Mouse (Mus musculus) layer of hippocampus, postnatal 36 days (tissue): Measurements from ENCODE around the gene Slc15a2. TPM values are rescaled to one million over a fixed set of nuclear protein-coding genes. Genes with fewer than 3 reads are reported as not detected.
A peak's percentile ranks its signal among the peaks of the same experiment; 100 is the strongest.

Experiments used
- DNase-seq, 2 experiments: peaks; one replicate each; pipeline ENCODE4 v3.0.0; 2022
- total RNA-seq, 2 experiments: library from RNA; stranded (reverse); gene quantifications; 2 replicates each; pipeline ENCODE4 v1.2.3; 2021

Slc15a2 gene
- 10 to 100 TPM; 39.7 to 44.0 TPM for total RNA-seq

DNA sequence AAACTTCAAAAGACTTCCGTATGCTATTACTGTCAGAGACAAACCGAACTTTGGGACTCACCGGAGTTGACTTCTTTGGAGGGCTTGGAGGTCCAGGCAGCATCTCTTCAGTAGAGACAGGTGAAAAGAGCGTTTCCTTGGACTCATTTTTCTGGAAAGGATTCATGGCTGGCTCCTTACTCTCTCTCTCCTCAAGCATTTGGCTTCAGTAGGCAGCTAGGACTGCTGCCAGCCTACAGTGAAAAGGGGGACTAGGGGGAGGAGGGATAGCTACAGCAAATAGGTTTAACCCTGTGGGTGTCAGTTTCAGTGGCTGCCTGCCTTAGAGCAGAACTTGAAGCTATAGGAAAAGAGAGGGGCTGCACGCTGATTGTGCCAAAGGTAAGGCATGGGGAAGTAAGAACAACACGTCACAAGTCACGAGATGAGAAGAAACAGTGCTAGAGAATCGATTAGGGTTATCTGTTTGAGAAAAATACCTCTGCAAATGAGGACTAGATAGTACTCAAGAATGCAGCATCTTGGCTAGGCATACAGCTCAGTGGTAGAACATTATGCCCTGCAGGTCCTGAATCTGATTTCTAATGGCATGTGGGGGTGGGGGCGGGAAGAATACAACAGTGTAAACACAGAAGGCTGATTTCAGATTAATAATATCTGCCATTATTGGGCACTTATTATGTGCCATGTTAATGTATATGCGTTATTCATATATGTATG, at the start of gene Slc15a2:
Slc15a2 (minus strand) TSS at position 369 of the 720 bp plus-strand sequence.
- peak; percentile 50 to 53 for DNase-seq

DNA sequence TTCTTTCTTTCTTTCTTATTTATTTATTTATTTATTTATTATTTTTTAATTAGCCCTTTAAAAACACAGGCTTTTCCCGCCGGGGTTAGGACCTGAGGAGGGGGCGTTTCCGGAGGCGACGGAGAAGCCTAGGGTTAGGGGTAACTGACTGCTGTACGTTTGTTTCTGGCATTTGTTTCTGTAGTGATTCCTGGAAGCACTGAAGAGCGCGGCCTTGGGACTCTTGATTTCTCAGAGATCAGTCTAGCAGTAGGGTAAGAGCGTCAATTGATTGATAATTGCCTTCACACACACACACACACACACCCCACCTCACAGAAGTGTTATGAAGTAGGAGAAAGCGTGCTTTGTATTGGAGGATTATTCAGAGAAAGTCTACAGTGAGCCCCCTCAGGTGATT, 44.1 kb upstream of the Slc15a2 start:
- DNase-seq: no peak

DNA sequence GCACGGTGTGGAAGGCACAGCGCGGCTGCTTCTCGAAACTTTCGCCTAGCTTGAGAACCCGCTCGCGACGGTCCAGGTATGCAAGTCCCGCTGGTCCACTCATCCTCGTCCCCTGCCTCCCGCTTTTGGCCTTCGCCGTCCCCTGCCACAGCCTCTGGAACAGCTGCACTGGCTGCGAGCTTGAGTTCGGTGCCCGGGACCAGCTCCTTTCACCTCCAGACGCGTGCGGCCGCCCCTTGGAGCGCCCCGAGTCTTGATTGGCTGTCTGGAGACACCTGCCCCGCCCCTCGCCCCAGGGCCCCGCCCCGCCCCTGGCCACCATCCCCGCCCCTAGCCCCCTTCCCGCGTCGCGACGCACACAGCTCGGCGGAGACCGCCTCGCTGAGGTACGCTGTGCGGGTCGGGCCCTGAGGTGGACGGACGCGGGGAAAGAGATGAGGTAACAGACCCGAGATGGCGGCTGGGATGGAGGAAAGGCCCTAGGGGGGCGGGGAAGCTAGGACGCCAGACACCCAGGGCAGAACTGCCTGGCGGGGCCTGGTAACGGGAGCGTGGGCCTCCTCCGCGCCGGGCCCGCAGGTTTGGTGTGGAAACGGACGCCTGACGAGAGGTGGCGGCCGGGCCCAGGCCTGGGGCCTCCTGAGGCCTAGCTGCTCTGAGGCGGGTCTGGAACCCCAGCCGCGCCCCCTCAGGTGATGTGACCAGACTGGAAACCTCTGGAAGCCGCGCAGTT, 43.5 kb upstream of the Slc15a2 start, which contains the start of gene Iqcb1:
Iqcb1 (plus strand) TSS at position 332 of the 733 bp plus-strand sequence.
- peak; percentile 74 to 81 for DNase-seq

DNA sequence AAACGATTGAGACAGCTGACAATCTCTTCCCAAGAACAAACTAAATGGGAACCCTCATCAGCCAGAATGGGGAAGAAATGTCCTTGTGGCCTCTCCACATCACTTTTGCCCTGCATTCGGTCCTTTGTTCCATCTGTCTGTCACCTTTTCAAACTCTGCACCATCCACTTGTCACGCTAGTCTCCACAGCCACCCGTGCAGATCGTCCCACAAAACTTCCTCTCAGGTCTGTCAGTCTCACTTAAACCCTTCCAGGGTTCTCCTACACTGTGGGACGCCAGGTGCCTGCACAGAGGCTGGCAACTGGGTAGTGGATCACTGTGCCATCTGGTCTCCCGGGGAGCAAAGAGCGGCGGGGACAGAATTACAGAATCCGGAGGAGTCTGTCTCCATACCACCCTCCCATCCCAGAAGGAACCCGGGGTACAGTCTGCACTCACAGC, 42.9 kb upstream of the Slc15a2 start:
- no peak for DNase-seq

DNA sequence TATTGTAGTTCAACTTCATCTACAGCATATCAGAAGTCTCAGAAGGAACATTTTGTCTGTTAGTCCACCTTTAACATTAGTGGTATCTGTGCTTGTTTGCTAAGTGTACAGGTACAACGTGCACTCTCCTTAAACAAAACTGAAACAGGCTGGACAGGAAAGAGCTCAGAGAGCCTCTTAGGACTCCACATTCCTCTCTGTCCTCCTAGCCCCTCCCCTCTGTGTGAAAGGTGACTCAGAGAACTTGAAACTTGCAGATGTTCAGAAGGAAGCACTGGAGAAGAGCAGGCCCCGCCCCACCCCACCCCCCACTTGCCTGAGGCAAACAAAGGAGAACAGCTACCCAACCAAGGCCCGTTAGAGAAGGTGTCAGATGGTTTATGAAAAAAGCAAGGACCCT, 36.7 kb upstream of the Slc15a2 start:
- DNase-seq: no peak

DNA sequence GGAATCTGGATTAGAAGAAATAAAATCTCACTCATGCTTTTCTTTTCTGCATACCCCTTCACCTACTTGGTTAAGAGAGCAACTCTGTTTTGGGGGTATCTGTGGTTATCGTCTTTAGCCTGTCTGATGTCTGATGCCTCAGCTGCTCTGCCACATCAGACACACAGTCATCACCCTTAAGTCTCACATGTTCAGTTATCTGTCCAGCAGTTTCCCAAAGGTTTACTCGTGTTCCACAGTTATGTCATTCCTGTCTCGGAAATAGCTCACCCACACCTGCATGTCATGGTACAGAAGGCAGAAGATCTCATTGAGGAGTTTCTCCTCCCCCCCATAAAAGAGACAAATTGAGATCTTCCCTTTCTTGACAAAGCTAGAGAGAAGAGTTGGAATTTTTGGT, 36.0 kb upstream of the Slc15a2 start:
- DNase-seq: no peak

DNA sequence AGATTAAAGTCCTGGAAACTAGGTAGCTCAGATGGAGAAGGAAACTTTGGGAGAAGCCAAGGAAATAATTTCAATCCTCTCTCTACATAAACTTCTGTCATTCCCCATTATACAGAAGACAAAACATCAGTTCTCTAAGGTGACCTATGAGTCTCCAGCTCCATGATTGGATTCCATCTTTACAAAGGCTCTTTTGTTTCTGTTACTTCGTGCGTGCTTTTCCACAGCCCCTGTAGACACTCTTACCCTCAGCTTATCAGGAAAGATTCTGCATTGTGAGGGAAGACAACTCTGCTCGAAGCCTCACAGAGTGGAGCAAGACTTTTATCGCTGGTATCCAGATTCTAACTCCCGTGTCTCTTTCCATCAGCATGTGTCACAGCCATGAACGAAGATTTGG, 35.3 kb upstream of the Slc15a2 start:
- DNase-seq: no peak

DNA sequence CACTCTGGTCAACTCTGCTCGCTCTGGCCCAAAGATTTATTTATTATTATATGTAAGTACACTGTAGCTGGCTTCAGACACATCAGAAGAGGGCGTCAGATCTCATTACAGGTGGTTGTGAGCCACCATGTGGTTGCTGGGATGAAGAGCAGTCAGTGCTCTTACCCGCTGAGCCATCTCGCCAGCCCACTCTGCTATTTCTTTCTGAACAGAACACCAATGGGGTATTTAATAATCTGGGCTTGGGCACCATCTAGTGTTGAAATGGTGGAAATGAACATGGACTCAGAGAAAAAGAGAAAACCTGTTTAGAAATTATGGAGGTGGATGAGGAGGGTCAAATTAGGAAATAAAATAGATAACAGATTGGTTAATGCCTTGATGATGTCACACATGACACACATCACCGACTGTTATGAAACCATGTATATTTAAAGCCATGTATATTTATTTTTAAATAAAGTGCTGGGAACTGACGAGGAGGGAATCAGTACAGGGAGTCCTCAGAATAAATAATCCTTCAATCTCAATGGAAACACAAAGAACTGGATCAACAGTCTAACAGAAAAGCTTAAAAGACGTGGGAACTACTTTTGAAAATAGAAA, 32.7 kb upstream of the Slc15a2 start:
- DNase-seq: peak; percentile 74 to 77

DNA sequence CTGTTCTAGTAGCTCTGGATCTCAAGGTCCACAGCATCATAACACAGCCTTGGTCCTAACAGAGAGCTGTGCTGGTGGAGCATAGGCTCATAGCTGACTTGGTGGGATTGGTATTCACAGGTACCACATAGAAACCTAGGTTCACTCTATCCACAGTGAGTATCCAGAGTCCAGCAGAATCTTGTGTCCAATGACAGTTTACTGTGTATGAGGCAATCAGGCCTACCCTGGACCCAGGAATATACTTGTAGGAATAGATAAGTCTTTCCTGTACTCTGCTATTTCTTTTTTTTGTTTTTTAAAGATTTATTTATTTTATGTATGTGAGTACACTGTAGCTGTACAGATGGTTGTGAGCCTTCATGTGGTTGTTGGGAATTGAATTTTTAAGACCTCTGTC, 32.2 kb upstream of the Slc15a2 start:
- no peak for DNase-seq

DNA sequence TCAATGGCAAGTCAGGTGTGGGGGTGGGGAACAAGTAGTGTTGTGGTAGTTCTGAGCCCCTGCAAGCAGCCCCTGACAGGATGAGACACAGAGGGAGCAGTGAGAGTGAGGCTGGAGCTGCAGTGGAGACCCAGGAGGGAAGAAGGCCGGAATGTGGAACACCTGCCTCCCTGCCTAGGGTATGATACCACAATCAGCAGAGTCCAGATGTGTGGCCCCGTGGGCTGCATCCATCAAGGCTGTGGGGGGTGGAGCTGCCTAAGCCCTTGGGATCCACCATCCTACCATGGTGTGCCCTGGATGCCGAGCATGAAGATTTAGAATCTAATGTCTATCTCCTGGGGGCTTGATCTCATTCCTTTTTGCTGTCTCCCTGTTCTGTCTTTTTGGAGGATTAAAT, 28.9 kb upstream of the Slc15a2 start:
- DNase-seq: no peak

DNA sequence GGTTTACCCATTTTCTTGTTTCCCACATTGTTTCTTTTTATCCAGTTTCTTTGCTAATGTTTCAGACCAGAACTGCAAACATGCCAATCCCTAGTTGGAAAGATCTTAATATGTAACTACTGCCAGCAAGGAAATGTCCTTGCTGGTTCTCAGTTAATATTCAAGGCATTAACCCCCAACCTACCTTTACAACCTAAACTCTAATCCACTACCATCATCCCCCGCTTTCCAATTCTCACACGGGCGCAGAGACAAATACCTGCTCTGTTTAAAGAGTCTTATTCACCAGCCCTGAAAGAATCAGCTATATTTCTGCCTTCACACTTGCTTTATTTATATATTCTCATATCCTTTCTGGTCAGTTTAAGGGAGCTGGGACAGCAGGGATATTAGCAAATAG, 23.9 kb upstream of the Slc15a2 start:
- DNase-seq: no peak

DNA sequence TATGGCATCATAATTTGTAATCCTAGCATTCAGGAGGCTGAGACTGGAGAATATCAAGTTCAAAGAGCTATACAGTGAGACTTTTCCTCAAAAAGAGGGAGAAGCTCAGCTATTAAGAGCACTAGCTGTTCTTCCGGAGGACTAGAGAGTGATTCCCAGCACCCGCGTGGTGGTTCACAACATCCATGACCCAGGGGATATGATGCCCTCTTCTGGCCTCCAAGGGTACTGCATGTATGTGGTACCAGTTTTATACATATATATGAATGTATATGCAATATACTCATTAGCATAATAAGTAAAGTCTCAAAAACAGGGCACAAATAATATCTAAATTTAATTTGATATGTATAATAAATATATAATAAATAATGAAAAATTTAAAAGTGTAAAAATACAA, 17.6 kb upstream of the Slc15a2 start:
- no peak for DNase-seq

DNA sequence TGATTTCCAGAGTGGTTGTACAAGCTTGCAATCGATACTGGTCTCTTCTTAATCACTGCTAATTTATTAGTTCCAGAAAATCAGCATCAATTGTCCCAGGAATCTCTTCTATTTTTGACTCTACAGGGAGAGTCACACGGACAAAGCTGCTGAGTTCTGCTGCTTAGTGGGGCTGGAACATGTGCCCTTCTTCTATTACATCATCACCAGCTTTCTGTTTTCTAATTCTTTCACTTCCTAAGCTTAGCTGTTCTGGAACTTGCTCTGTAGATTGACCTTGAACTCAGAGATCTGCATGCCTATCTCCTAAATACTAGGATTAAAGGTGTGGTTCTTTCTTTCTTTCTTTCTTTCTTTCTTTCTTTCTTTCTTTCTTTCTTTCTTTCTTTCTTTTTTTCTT, 13.6 kb upstream of the Slc15a2 start:
- no peak for DNase-seq

DNA sequence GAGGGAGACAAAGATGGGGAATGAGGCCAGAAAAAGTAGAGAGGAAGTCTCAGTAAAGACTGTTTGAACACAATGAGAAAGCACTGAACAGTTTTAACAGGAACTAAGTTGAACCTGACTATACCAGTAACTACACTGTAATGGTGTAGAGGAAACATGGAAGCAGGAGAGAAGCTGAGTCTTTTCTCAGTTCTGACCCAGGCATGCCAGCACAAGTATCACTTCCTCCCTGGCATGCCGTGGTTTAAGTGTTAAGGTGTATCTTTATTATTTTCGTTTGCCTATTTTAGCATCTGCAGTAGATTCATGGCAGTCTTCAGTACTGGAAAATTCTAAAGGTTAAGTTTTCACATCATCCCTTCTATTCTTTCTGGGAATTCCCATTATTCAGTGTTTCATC, 10.2 kb upstream of the Slc15a2 start:
- DNase-seq: no peak

DNA sequence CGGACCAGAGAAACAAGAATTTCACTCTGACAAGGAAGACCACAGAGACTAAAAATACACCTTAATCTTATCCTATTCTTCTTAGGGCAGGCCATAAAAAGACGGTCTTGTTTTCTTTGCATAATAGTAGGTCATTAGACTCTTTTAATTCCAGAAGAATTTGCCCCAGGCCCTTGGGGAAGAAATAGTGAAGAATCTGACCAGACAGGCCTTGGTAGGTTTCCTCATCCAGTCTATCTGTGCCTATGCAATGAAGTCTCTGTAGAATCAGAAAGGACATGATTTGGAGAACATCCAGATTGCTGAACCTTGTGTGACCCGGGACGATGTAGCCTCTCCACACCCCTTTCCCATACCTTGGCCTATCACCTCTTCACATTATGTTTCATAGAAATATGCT, 5.4 kb upstream of the Slc15a2 start:
- DNase-seq: no peak

DNA sequence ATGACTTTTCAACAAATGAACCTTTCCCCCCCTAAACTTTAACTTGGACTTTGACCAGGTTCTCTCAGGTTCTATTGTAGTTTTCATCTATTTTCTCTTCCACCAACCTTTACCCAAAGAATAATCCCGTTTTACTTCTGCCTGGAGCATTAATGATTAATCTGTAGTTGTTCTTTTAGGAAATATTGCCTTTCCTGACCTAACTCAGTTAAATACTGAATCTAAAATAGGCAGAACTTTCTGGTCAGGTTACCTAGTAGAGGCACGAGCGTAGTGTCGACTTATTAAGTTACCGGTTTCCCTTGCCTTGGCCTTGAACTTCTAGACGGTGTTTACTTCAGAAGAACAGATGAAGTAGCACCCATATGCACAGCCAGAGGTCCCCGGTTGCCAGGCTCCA, 1.7 kb upstream of the Slc15a2 start:
- no peak for DNase-seq

DNA sequence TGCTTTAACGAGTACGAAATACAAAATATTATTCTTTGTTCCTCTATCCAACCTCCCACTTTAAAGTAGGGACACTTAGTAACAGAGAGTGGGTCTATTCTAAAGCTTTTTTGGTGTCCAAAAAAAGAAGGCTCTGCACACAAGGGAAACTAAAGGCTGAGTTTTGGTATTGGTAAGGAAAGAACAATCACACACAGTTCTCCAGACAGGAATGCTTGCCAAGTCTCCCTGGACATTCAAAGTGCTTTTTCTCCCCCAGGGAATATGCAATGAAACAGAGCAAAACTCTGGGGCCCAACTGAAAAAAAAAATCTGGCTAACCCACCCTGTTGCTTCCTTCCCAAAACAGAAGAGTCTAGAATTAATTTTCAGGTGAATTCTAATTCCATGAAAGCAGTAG, 616 bp downstream of the Slc15a2 start:
- DNase-seq: peak in 1 of 2 experiments; percentile 12

DNA sequence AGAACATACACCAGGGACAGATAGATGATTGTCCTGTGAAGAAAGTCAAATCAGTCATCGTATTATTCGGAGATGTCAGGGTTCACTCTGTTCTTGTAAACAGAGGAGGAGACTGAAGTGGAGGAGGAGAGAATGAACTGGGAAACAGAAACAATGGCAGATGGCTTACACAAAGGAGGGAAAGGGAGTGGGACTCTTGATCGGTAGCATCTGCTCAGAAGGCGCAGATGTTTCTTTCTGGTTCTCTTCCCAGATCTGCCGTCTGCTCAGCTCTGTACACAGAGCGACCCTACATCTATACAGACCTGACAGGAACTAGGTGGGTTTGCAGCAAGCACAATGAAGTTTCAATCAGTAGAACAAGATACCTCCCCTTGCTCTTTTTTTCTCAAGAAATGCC, 9.1 kb downstream of the Slc15a2 start:
- DNase-seq: peak; percentile 44 to 63

DNA sequence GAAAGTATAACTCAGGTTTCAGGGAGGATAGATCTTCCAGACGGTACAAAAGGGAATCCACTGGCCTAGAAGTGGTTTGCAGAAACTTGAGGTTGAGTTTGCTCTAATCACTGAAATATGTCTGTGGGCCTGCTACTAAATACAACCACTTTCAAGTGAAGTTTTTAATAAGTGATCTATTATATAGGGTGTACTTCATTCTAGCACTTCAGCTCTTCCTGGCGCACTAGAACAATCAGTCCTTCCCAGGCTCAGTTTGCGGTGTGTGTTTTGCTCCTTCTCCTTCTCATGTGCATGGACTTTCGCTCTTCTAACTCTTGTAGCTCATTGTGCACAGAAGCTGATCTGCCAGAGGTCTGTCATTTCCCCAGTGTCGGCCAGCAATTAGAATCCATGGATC, 11.8 kb downstream of the Slc15a2 start:
- DNase-seq: no peak

DNA sequence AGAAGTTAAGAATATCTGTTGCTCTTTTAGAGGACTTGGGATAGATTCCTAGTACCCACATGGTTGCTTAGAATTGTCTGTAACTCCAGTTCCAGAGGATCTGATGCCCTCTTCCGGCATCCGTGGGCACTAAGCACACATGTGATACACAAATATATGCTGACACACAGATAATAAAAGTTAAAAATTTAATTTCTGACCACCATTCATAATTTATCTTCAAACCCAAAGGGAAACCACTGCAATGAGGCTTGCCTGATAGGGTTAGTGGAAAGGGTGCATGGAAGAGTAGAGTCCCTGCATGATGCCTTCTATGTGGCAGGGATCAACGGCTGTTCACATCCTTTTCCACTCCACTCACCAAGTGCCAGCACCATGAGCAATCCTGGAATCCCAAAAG, 13.1 kb downstream of the Slc15a2 start:
- no peak for DNase-seq

DNA sequence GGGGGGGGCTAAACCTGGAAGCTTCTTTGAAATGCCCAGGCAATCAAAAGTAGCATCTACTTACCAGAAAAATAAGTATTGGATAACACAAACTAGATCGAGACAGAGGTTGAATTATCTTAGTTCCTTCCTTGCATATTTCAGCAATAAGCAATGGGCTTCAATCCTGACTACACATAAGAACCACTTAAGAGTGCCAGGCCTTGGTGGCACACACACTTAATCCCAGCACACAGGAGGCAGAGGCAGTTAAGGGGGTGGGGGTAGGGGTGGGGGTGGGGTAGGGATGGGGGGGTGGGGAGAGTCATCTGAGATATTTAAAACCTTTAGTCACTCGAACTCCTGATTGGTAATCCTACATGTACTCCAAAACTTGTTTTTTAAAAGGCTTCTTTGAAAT, 13.5 kb downstream of the Slc15a2 start:
- DNase-seq: no peak

DNA sequence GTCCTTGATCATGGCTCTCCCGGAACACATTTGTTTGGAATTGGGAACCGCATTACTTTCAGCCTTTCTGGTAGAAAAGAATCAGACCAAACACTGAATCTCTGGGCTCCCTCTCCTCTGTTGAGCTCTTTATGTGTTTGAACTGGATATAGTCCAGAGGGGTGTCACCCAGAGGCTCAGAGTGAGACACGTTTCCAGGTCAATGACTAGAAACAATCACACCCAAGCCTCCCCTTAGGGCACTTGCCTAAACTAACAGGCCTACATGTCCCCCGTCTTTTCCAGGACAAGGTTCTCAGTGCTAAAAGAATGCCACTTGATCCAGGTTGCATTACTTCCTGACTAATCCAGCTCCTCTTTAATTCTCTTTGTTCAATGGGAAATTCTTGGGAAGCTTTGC, 13.9 kb downstream of the Slc15a2 start:
- peak; percentile 11 to 20 for DNase-seq

DNA sequence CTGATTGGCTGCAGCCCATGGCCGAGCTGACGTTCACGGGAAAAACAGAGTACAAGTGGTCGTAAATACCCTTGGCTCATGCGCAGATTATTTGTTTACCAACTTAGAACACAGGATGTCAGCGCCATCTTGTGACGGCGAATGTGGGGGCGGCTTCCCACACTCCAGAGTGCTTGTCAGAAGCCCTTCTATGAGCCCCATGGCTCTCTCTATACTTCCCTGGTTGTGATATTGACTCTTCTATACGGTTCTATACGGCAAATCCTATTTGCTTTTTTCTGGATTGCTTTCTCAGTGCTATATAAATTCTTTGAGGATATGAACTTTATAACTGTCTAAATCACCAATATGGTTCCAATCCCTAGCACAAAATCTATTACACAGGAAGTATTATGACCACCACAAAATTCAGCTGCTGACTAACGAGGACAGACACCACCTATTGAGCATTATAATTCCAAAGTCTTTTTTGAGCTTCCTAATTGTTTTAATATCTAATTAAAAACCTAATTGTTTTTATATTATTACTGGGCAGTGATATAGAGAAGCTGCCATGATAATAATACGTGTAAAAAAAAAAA, 14.5 kb downstream of the Slc15a2 start:
- no peak for DNase-seq
